Mouse (Mus musculus) hindbrain, postnatal 0 days (tissue): ENCODE measurements around the gene Pax9. TPM values are rescaled to one million over a fixed set of nuclear protein-coding genes. Genes with fewer than 3 reads are reported as not detected.

ENCODE experiments used
- ATAC-seq: fragments of 200-750 bp; cut with Nextera tagmentation; 2 replicates; pipeline ENCODE4 v1.8.0; 2017; ENCODE audit warnings: mild to moderate bottlenecking, moderate TSS enrichment, moderate library complexity
- DNase-seq: peaks from one replicate; pipeline ENCODE4 v3.0.0-alpha.2; 2015; ENCODE audit warnings: low spot score
- H3K27ac ChIP-seq: fragments of 300-500 bp; sonication (generic); 2 replicates; pipeline ENCODE4 v1.5.1; 2014; ENCODE audit warnings: mild to moderate bottlenecking
- H3K27me3 ChIP-seq: fragments of 300-500 bp; sonication (generic); 2 replicates; pipeline ENCODE4 v1.6.1; 2014; ENCODE audit warnings: low read length, mixed read lengths; ENCODE audit not compliant: insufficient read depth
- H3K36me3 ChIP-seq: fragments of 300-500 bp; sonication (generic); 2 replicates; pipeline ENCODE4 v1.6.1; 2014; ENCODE audit warnings: low read length, mixed read lengths; ENCODE audit not compliant: insufficient read depth
- H3K4me1 ChIP-seq: fragments of 300-500 bp; sonication (generic); 2 replicates; pipeline ENCODE4 v1.6.1; 2014; ENCODE audit warnings: antibody characterized with exemption, low read length, mixed read lengths; ENCODE audit not compliant: insufficient read depth
- H3K4me2 ChIP-seq: fragments of 300-500 bp; sonication (generic); 2 replicates; pipeline ENCODE4 v1.6.1; 2014; ENCODE audit warnings: low read depth, mild to moderate bottlenecking, low read length, moderate library complexity, mixed read lengths
- H3K4me3 ChIP-seq: fragments of 300-500 bp; sonication (generic); 2 replicates; pipeline ENCODE4 v1.5.1; 2014; ENCODE audit warnings: low read length
- H3K9ac ChIP-seq: fragments of 300-500 bp; sonication (generic); replicated peaks from 2 replicates; pipeline ENCODE4 v1.6.1; 2014; ENCODE audit warnings: mild to moderate bottlenecking, low read length, moderate library complexity, mixed read lengths
- H3K9me3 ChIP-seq: fragments of 300-500 bp; sonication (generic); 2 replicates; pipeline ENCODE4 v1.6.1; 2016; ENCODE audit warnings: low read length, mixed read lengths
- CTCF ChIP-seq: IDR thresholded peaks from 2 replicates; pipeline ENCODE4 v1.5.1; 2016; ENCODE audit warnings: antibody characterized with exemption, control low read depth, low read depth
- WGBS: fragments of 180-500 bp; shearing (Covaris S2); extraction: QIAGEN DNeasy Blood & Tissue Kit; methylation state at CpG from one replicate; pipeline ENCODE4 v1.1.7; 2014; 5-methylcytosine and 5-hydroxymethylcytosine counted together
- polyA plus RNA-seq: library from polyadenylated mRNA; unstranded; fragments of >200 nt; fragmentation: Nextera tagmentation; extraction: Ambion mirVana; gene quantifications from 2 replicates; pipeline ENCODE4 v1.2.1, GENCODE M21; 2015
- total RNA-seq: library from RNA; depleted of rRNA; stranded (reverse); fragments of >200 nt; gene quantifications from 2 replicates; pipeline ENCODE4 v1.2.3, GENCODE M21; 2014; rRNA removed

Gene Pax9
- total RNA-seq (not detected in 2 replicates), polyA plus RNA-seq (not detected in 2 replicates)

- Histone ChIP-seq H3K4me2 (no peak within 1 kb of the TSS), H3K27ac (no peak within 1 kb of the TSS), H3K27me3 (peaks cover 93% of the 10 kb centered on the region), H3K9ac (no peak within 1 kb of the TSS), H3K9me3 (no peaks in the 10 kb centered on the region), H3K4me1 (no peaks in the 10 kb centered on the region), H3K4me3 (no peak within 1 kb of the TSS), H3K36me3 (no peaks in the 10 kb centered on the region)
- ATAC-seq (no peak), DNase-seq (no peak)
- WGBS: under 1% methylated on average over 37 of the region's 40 CpGs
- TF ChIP-seq CTCF: no peak
Measured at GRCm38 (mm10) chr12:56691427-56692079, at the start of gene Pax9. TSS of gene Pax9 (plus strand) at chr12:56691767.

DNA sequence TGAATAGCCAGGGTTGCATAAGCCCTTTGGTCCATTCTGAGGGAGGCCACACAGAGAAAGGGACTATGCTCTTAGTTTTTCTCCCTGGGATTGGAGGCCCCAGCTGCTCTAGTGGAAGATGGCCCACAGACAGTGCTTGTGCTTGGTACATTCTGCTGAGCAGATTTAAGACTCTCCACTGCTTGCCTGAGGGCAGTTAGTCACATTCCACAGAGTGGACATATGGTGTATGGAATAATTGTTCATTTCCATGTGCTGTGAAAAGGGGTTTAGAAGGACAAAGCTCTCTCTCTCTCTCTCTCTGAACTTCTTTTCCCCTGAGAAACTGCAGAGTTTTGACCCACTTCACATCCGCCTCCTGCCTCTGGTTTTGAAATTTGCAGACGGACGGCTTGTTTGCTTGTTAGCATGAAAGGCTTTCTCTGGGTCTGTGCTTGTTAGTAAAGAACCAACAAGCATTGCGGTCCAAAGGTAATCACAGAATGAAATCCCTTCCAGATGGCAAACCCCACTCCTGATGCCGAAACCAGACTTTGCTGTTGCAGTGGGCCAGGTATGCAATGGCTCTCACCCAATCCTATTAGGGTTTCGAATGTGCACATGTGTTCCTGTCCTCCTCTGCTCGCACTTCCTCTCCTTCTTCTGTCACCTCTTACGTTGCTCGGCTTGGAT, 22.0 kb upstream of the Pax9 start:
- Histone ChIP-seq H3K27ac (no peak overlapping the region), H3K4me1 (no peaks in the 10 kb centered on the region), H3K9ac (no peak overlapping the region), H3K27me3 (no peaks in the 10 kb centered on the region), H3K4me3 (no peak overlapping the region), H3K9me3 (no peaks in the 10 kb centered on the region), H3K4me2 (no peak overlapping the region), H3K36me3 (no peaks in the 10 kb centered on the region)
- 77% methylated on average over 9 of the region's 9 CpGs for WGBS
- DNase-seq: no peak
- TF ChIP-seq CTCF: no peak
- no peak for ATAC-seq

DNA sequence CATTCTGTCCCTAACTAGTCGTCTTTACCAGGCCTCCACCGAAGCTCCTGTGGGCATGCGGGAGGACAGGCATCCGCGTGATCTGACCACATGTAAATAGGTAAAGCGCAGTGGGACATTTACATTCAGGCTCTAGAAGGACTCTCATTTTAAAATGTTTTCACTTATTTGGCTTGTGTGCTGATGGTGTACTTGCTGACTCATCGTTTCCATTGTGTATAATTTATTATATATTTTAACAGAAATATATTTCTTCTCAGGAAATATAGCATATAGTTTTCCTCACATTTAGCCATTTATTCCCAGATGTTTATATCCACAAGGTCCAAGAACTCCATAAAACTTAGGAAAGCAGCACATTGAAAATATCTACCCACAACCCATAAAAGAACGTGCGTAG, 20.8 kb upstream of the Pax9 start:
- no peak overlapping the region for H3K9ac ChIP-seq
- no peak for TF ChIP-seq CTCF
- 92% methylated on average over 9 of the region's 9 CpGs for WGBS

DNA sequence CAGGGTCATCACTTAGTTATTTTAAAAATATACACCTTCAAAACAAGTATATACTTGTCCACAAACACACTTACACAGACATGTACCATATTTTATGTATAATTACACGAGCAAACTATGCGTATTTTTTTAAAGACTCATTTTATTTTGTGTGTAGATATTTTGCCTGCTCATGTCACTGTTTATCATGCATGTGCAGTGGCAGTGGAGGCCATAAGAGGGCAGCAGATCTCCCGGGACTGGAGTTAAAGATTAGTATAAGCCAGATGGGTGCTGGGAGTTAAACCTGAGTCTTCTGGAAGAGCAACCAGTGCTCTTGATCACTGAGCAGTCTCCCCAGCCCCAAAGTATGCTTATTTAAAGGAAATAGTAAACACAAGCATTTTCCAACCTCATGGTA, 16.8 kb upstream of the Pax9 start:
- no peaks in the 10 kb centered on the region for H3K9me3 ChIP-seq

More for the DNA sequence above, 20.8 kb upstream of the Pax9 start:
- H3K4me2 ChIP-seq: no peak overlapping the region
- no peak for ATAC-seq
- H3K36me3 ChIP-seq: no peaks in the 10 kb centered on the region
- DNase-seq: no peak
- H3K4me3 ChIP-seq: no peak overlapping the region
- H3K27ac ChIP-seq: no peak overlapping the region
- no peaks in the 10 kb centered on the region for H3K27me3 ChIP-seq
- no peaks in the 10 kb centered on the region for H3K4me1 ChIP-seq
- no peaks in the 10 kb centered on the region for H3K9me3 ChIP-seq

GRCm38 (mm10) chr12:56677620-56678019, 13.9 kb upstream of the Pax9 start:
- Histone ChIP-seq H3K9me3 (no peaks in the 10 kb centered on the region), H3K4me1 (no peaks in the 10 kb centered on the region), H3K4me2 (no peak overlapping the region), H3K27ac (no peak overlapping the region), H3K4me3 (no peak overlapping the region), H3K9ac (no peak overlapping the region), H3K27me3 (peaks cover 42% of the 10 kb centered on the region), H3K36me3 (no peaks in the 10 kb centered on the region)
- no peak for TF ChIP-seq CTCF
- ATAC-seq (no peak), DNase-seq (no peak)
- WGBS: 80% methylated on average over 7 of the region's 7 CpGs

More for the DNA sequence above, 16.8 kb upstream of the Pax9 start:
- no peak for ATAC-seq
- DNase-seq: no peak
- peak; percentile 59 for TF ChIP-seq CTCF
- Histone ChIP-seq H3K36me3 (no peaks in the 10 kb centered on the region), H3K4me2 (no peak overlapping the region), H3K27ac (no peak overlapping the region), H3K4me3 (no peak overlapping the region), H3K27me3 (peaks cover 14% of the 10 kb centered on the region), H3K4me1 (no peaks in the 10 kb centered on the region), H3K9ac (no peak overlapping the region)
- 36% methylated on average over 3 of the region's 3 CpGs for WGBS

- Histone ChIP-seq H3K9ac (no peak overlapping the region), H3K9me3 (no peaks in the 10 kb centered on the region), H3K4me2 (peak overlapping the region; percentile 59), H3K27me3 (peaks cover 78% of the 10 kb centered on the region), H3K36me3 (no peaks in the 10 kb centered on the region), H3K4me1 (no peaks in the 10 kb centered on the region), H3K27ac (no peak overlapping the region), H3K4me3 (peak overlapping the region; percentile 33)
- DNase-seq (peak; percentile 68), ATAC-seq (peak; percentile 75)
- TF ChIP-seq CTCF: peak; percentile 77
- under 1% methylated on average over 38 of the region's 38 CpGs for WGBS
Measured at GRCm38 (mm10) chr12:56681096-56681811, 10.3 kb upstream of the Pax9 start.
